Mouse (Mus musculus) lung, postnatal 0 days (tissue): ENCODE measurements around the gene Efna2.

Experiments used
- CTCF ChIP-seq: IDR thresholded peaks from 2 replicates; pipeline ENCODE4 v1.5.1; 2016; ENCODE audit warnings: antibody characterized with exemption, mild to moderate bottlenecking
- EP300 ChIP-seq: IDR thresholded peaks from 2 replicates; pipeline ENCODE4 v1.6.1; 2016; ENCODE audit warnings: antibody characterized with exemption, mild to moderate bottlenecking, control low read depth

- TF ChIP-seq CTCF (no peak), EP300 (no peak)
Observed at GRCm38 (mm10) chr10:80139439-80139775, 39.9 kb upstream of the Efna2 start.
